Mouse (Mus musculus): ENCODE data around the gene Gm21118.
"Not testable (repeated sequence)": the region's sequence is repeated elsewhere in the genome, so short reads cannot be mapped to it uniquely, and the experiment has no call there.

The Gm21118 gene

GRCm38 (mm10) chrY:70273542-70273941, at the start of gene Gm21118:
Gene Gm21118, minus strand, starts transcription at chrY:70273642.
- POLR2A ChIA-PET, CTCF ChIA-PET: not testable (repeated sequence)

GRCm38 (mm10) chrY:70303187-70303586, 29.7 kb upstream of the Gm21118 start, which contains the start of the genes Gm29423 and Gm29644:
Gene Gm29423, minus strand, starts transcription at chrY:70303287.
Gene Gm29644, minus strand, starts transcription at chrY:70303343.
- POLR2A ChIA-PET, CTCF ChIA-PET: not testable (repeated sequence)

All from embryonic stem cell, embryonic (primary cell).